Mouse (Mus musculus) adrenal gland, postnatal 4 days (tissue): ENCODE measurements around the gene Barhl2. TPM values are rescaled to one million over a fixed set of nuclear protein-coding genes. Genes with fewer than 3 reads are reported as not detected.

ENCODE experiments used
- DNase-seq, 2 experiments: peaks; one replicate each; pipeline ENCODE4 v3.0.0; 2021 to 2022; ENCODE audit warnings: low spot score in 2 of 2, mixed read lengths in 2 of 2
- total RNA-seq, 2 experiments: library from RNA; stranded (reverse); gene quantifications; 2 replicates each; pipeline ENCODE4 v1.2.3; 2021

Gene Barhl2
- total RNA-seq, 2 experiments from 2014 or later: not detected

- no peak for DNase-seq
These were observed 41.4 kb downstream of the Barhl2 start for GRCm38 (mm10) chr5:106416550-106416949.

- DNase-seq: no peak
These were observed 42.2 kb downstream of the Barhl2 start for GRCm38 (mm10) chr5:106415734-106416133.

GRCm38 (mm10) chr5:106402761-106403160, 55.2 kb downstream of the Barhl2 start:
- DNase-seq: no peak

Other genes starting within 250 kb of the Barhl2 start
- gene Gm17304, start 150.9 kb upstream of the Barhl2 start, total RNA-seq: not detected
- 10 to 100 TPM; 91.2 to 93.8 TPM for gene Zfp644, start 239.1 kb upstream of the Barhl2 start, total RNA-seq